Mouse (Mus musculus) ovary, postnatal 14 days (tissue): ENCODE results near the gene Mto1.
"Not testable (repeated sequence)": the region's sequence is repeated elsewhere in the genome, so short reads cannot be mapped to it uniquely, and the experiment has no call there.

Source experiments
- DNase-seq: peaks from one replicate; pipeline ENCODE4 v3.0.0; 2022; ENCODE audit warnings: low spot score

Gene Mto1

GRCm38 (mm10) chr9:78475873-78476272 is 27.9 kb downstream of the Mto1 start:
- no peak for DNase-seq

GRCm38 (mm10) chr9:78476531-78477020 is 28.6 kb downstream of the Mto1 start:
- no peak for DNase-seq

- no peak for DNase-seq
These were observed 29.1 kb downstream of the Mto1 start for GRCm38 (mm10) chr9:78477021-78477551.

- not testable (repeated sequence) for DNase-seq
These were observed 30.1 kb downstream of the Mto1 start for GRCm38 (mm10) chr9:78478009-78478605.

- not testable (repeated sequence) for DNase-seq
These were observed 31.3 kb downstream of the Mto1 start for GRCm38 (mm10) chr9:78479308-78479707.

GRCm38 (mm10) chr9:78480227-78480626 is 32.2 kb downstream of the Mto1 start:
- not testable (repeated sequence) for DNase-seq

GRCm38 (mm10) chr9:78480706-78481358 is 32.8 kb downstream of the Mto1 start:
- peak; percentile 64 for DNase-seq

GRCm38 (mm10) chr9:78481423-78482331 is 33.7 kb downstream of the Mto1 start:
- peak; percentile 93 for DNase-seq

GRCm38 (mm10) chr9:78482386-78482785 is 34.4 kb downstream of the Mto1 start:
- DNase-seq, result no peak

- DNase-seq, result no peak
These were observed 36.7 kb downstream of the Mto1 start for GRCm38 (mm10) chr9:78484660-78485059.

GRCm38 (mm10) chr9:78488021-78488420 is 40.0 kb downstream of the Mto1 start:
- DNase-seq, result not testable (repeated sequence)

- DNase-seq, result peak; percentile 44
These were observed 40.9 kb downstream of the Mto1 start, which contains the start of gene Eef1a1 for GRCm38 (mm10) chr9:78488890-78489420. Eef1a1 (minus strand) TSS chr9:78489151.

GRCm38 (mm10) chr9:78491169-78491568 is 43.2 kb downstream of the Mto1 start:
- DNase-seq, result no peak

- DNase-seq, result no peak
These were observed 44.2 kb downstream of the Mto1 start for GRCm38 (mm10) chr9:78492254-78492653.

GRCm38 (mm10) chr9:78493171-78493570 is 45.2 kb downstream of the Mto1 start:
- no peak for DNase-seq

GRCm38 (mm10) chr9:78500386-78500785 is 52.4 kb downstream of the Mto1 start:
- DNase-seq, result no peak

- DNase-seq, result no peak
These were observed 53.3 kb downstream of the Mto1 start for GRCm38 (mm10) chr9:78501284-78501683.

GRCm38 (mm10) chr9:78503223-78504079 is 55.4 kb downstream of the Mto1 start:
- DNase-seq, result no peak

- no peak for DNase-seq
These were observed 56.1 kb downstream of the Mto1 start for GRCm38 (mm10) chr9:78504133-78504532.

GRCm38 (mm10) chr9:78504679-78505078 is 56.7 kb downstream of the Mto1 start:
- no peak for DNase-seq

- DNase-seq, result no peak
These were observed 57.2 kb downstream of the Mto1 start for GRCm38 (mm10) chr9:78505223-78505622.
